Mouse (Mus musculus) layer of hippocampus, postnatal 10 days (tissue): Measurements from ENCODE around the gene Vars2. TPM values are rescaled to one million over a fixed set of nuclear protein-coding genes. Genes with fewer than 3 reads are reported as not detected.
A peak's percentile ranks its signal among the peaks of the same experiment; 100 is the strongest.

Experiments used
- DNase-seq, 2 experiments: peaks; one replicate each; pipeline ENCODE4 v3.0.0; 2021; ENCODE audit warnings: low spot score in 2 of 2
- total RNA-seq, 2 experiments: library from RNA; stranded (reverse); gene quantifications; 2 replicates each; pipeline ENCODE4 v1.2.3; 2021

The Vars2 gene
- total RNA-seq, 2 experiments from 2014 or later, result 42.6 to 44.1 TPM

DNA sequence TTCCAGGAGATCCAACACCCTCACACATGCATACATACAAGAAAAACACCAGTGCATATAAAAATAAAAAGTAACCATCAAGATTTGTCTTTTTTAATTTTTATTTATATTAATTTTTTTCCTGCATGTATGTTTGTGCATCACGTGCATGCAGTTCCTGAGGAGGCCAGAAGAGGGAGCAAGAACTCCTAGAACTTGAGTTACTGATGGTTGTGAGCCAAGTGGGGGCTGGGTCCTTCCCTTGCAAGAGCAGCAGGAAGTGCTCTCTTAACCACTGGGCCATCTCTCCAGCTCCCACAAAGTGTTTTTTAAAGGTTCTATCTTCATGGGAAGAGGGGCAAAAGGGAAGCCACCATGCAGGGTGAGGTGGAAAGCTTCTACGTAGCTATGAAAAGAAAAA lies 27.9 kb upstream of the Vars2 start:
- DNase-seq, result peak; percentile 62 to 69

DNA sequence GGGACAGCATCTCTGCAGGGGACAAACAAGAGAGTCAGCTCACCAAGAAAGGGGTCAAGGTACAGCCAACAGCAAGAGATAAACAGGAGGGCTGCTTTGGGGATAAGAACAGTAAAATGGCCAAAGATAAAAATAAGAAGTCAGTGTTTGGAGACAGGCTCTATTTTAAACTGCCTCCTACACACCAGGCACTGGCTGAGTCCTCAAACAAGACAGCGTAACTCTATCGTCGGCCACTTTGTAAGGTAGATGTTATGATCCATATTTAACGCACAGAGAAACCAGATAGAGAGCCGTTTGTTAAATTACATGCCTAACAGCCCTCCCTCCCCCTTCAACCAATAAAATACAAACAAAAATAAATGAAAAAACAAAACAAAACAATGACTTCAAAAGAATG lies 26.5 kb upstream of the Vars2 start:
- no peak for DNase-seq

- DNase-seq, result no peak
These were observed 25.0 kb upstream of the Vars2 start for GRCm38 (mm10) chr17:35692368-35692767.

GRCm38 (mm10) chr17:35691811-35692210 lies 24.4 kb upstream of the Vars2 start:
- DNase-seq, result no peak

GRCm38 (mm10) chr17:35689936-35690645 lies 22.7 kb upstream of the Vars2 start:
- DNase-seq, result no peak

DNA sequence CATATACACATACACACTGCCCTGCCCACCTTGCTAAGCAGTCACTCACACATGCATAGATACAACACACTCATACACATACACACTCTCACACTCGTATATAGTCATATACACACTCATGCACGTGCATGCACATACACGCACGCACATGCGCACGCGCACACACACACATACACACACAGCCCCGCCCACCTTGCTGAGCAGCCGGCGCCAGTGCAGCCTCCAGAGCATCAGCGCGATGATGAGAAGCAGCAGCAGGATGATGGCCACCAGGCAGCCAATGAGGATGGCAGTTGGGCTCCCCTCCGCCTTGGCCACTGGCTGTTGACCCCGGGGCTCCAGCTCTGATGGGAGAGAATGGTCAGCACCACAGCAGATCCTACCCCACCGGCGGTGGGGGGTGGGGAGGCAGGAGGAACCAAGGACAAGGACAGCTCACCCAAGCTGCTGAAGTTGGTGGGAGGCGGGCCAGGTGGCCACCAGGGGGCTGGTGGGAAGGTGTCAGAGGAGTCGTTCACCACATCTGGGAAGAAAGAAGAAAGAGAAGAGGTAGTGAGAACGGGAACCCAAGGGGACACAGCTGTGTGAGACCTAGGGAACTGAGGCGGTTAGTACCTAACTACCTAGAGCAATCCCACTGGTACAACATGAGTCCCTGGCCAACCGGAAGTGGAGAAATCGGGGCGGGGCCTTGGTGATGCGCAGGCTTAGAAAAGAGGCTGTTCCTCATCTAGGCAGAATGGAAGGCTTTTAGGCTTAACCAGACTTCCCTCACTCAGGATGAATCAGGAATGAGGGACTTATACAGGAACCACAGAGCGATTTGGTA lies 21.2 kb upstream of the Vars2 start:
- no peak for DNase-seq

GRCm38 (mm10) chr17:35685061-35685460 lies 17.7 kb upstream of the Vars2 start:
- DNase-seq, result no peak

DNA sequence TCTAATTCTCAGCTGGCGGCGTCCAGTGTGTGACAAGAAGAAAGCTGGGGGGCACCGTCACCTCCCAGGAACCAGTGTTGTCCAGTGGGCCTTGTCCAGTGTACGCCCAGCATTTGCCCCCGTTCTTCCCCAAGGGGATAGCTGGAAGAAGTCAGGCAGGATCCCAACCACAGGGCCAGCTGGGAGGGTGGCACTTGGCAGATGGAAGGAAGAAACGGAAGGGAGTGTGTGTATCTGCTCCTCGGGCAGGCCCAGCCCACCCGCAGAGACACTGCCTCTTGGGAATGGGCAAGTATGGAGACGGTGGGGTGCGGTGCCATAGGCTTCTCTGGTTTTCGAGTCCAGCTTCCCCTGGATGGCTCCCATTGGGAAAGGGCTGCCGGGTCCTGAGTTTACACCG lies 14.6 kb upstream of the Vars2 start:
- DNase-seq, result no peak

DNA sequence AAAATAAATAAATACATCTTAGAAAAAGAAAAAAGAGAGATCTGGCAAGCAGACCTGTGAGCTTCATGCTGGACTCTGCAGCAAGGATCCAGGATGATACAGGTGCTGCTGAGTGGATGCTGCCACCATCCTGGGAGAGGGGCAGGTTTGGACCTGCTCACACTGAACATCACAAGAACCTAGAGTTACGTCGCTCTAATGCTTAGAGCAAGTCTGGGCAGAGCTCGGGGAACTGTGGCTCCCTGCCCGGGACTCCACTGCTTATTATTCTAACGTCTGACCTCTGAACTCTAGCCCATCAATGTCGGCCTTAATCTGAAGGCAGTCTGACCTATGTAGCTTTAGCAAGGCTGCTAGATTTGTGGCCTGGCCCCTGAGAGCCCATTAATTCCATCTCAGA lies 13.2 kb upstream of the Vars2 start:
- no peak for DNase-seq

DNA sequence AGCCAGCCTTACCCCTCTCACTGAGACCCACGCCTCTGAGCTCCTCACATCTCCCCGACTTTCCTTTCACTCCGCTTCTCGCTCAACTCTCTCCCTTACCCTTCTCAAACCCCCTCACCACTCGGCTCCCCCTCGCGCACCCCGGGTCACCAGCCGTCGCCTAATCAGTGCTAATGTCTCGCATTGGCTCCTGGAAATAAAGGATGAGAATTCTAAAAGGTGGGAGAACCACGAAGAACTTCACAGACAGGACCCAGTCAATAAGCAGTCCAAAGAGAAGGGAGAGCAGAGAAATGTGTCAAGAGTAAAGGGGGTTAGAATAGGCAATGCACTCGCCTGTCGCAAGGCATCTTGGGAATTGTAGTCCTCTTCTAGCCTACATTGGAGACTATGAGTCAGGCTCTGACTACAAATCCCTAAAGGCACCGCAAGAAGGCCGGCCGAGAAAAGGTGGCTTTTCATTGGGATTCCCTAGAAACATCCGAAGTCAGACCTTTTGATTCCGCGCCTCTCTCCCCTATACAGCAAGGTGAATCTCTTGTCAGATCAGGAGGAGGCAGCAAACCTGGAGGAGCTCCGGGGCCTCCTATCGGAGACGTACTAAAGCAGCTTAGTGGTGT lies 6.1 kb upstream of the Vars2 start, which contains the start of gene Gtf2h4:
Gtf2h4 (minus strand) TSS at position 324 of the 620 bp plus-strand sequence.
- peak; percentile 83 to 88 for DNase-seq

- DNase-seq, result no peak
These were observed 5.1 kb upstream of the Vars2 start for GRCm38 (mm10) chr17:35672527-35672926.

DNA sequence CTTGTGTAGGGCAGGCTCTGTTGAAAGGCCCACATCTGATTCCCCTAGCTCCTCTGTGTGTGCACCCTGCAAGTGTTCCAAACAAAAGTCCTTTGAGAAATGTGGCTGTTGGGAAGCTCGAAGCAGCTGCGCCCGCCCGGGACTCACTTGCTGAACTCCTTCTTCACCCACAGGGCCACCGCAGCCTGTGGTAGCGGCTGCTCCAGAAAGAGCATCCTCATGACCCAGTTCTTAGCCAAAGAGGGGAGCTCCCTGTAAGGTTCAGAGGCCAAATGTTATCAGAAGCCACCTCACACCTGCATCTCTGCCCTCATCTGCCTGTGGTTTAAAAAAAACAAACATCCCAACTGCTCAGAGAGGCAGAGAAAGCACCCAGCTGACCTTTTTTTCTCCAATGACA lies 4.5 kb upstream of the Vars2 start:
- no peak for DNase-seq

- no peak for DNase-seq
These were observed 2.3 kb upstream of the Vars2 start for GRCm38 (mm10) chr17:35669731-35670130.

- DNase-seq, result no peak
These were observed 538 bp downstream of the Vars2 start for GRCm38 (mm10) chr17:35666851-35667256.

GRCm38 (mm10) chr17:35665957-35666515 lies 1.4 kb downstream of the Vars2 start:
- DNase-seq, result peak in 1 of 2 experiments; percentile 43

- no peak for DNase-seq
These were observed 14.3 kb downstream of the Vars2 start for GRCm38 (mm10) chr17:35653086-35653485.

DNA sequence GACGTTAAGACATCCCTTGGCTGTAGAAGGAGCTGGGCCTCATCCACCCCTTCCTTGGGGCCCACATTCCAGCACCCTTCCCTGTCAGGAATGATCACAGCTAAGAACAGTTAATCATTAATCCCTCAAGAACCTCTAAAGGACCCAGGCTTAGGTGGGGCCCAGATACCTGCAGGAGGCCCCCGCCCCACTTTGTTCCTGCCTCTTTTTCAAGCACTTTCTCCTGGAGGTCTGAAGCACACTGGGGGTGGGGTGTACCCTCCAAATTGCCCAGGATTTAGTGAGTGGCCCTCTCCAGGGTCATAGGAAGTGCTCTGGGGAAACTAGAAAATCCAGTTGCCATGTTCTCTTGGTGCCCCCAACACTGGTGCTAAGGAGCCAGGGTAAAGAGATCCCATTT lies 18.0 kb downstream of the Vars2 start:
- DNase-seq, result no peak

DNA sequence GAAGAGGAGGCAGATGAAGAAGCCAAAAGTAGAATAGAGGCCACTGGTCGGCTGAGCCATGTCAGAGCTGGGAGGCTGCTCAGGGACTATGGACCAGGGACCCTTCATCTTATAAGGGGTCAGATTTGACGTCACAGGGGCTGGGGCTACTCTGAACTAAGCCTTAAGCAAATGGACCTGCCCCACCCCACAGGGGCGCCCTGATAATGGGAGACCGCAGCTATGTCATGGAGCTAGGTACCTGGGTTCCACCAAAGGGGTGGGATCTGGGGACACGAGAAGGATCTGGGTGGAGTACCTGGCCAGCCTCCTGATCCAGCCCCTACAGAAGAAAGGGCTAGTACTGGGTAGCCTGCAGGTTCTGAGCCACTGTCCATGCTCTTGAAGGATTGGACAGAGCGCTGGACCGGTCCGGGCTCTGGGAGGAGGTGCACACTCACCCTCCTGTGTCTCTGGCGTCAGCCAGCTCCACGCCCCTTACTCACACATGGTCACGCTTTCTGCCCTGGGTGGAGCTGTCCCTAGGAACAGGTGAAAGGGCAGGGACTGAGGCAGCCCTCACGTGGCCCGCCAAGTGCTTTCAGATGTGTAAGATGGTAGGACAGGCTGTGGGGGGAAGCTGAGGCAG lies 23.7 kb downstream of the Vars2 start, which contains the start of gene Mucl3:
Mucl3 (minus strand) TSS at position 87 of the 628 bp plus-strand sequence.
- no peak for DNase-seq

DNA sequence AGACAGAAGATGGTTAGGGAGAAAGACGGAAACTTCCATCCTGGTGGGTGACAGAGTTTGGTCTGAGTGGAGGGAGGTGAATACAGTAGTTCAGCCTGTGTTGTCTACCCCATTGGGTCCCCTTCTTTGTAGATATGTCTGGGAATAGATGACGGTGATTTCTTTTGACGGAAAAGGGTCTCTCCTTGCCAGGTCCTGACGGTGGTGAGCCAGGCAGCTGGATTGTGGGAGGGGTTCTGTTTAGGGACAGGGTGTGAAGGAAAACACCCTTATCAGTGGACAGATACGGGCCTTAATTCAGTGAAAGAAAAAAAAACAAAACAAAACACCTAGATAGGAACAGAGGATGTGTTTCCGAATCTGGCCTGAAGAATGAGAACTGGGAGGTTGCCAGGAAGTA lies 28.0 kb downstream of the Vars2 start:
- DNase-seq, result no peak

DNA sequence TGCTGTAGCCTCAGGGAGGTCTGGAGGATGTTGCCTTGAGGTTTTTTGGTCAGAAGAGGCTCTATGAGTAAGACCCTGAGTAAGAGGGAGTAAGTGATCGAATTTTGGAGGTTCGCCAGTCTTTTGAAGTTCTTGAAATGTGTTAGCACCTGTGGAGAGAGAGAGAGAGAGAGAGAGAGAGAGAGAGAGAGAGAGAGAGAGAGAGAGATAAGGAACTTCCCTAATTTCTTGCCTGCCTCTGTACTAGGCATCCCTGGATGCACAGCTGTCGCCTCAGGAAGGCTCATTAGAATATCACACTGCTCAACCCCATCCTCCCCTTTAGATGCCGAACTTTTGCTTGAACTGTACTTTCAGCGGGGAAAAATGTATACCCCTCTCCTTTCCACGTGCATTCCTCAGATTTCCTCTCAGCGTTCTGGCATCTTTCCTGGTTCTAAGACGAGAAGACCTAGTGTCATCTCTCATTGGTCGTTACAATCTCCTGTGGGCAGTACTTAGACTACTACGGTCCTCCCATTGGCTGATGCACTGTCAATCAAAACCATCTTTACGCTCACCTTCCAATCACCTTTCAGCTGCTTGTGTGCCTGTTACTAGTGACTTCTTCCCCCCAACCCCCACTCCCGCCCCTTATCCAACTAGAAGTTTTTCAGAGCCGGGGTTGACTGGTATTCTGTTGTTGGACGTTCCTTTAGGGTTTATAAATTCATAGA lies 28.8 kb downstream of the Vars2 start:
- DNase-seq, result peak; percentile 59 to 61
